ENCODE assay signal across 27 mouse cellular contexts in the genomic region with DNA sequence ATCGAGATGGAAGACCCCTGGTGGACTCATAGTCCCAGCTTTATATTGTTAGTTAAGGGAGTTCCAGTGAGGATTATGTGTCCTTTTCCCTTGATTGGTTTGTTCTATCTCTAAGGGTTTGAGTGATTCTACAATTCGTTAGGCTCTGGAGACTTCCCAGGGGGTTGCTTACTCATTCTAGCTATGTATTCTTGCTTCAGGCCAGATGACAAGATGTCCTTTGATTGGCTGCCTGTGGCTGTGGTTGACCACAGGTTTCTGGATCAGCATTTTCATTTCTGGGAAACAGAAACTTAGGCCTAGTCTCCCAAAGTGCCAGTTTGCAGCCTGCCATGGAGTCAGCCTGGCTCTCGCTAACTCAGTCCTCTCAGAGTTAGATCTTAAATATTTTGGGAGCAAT.
DNase-seq lines count a peak whose midpoint lies in the region; ATAC-seq and TF ChIP-seq lines count a peak whose summit lies in the region.
"Had no signal": no experiment of that assay in that cellular context is flagged by ENCODE, and none has a peak within 500 bp of the region (broad histone marks: within the 10 kb centered on the region; RNA-seq: fewer than 3 reads in every experiment).

No protein-coding gene starts in this region.

- no peak overlapping the region for H3K27ac ChIP-seq in CH12.LX (ENCODE audit: insufficient read depth, low read depth)
- no peak overlapping the region for H3K27ac ChIP-seq in neural tube, embryonic 15.5 days (replicated peaks)
- H3K27ac ChIP-seq: embryonic facial prominence, embryonic 10.5 days; embryonic facial prominence, embryonic 13.5 days; gastrocnemius, adult 2 months; heart, adult 2 months; heart, embryonic 10.5 days; heart, embryonic 13.5 days; hindbrain, embryonic 12.5 days; hindbrain, embryonic 15.5 days had no signal

- CTCF ChIA-PET in Patski (lab: Charles Lee) = no interaction called here

- H3K27me3 ChIP-seq in CH12.LX (replicated peaks) = no peaks in the 10 kb centered on the region
- H3K27me3 ChIP-seq in Patski = peaks cover 3% of the 10 kb centered on the region
- no peaks in the 10 kb centered on the region for H3K27me3 ChIP-seq in neural tube, embryonic 15.5 days (replicated peaks)
- H3K27me3 ChIP-seq: embryonic facial prominence, embryonic 13.5 days; heart, embryonic 13.5 days; hindbrain, embryonic 12.5 days; hindbrain, embryonic 15.5 days had no signal

- TF ChIP-seq POLR2A in CH12.LX (IDR thresholded peaks at IDR 0.05; ENCODE audit: low read depth, low read length) = no peak

- H3K4me1 ChIP-seq in CH12.LX (ENCODE audit: control insufficient read depth in 1 of 2, insufficient read depth in 2 of 2) = no peaks in the 10 kb centered on the region
- H3K4me1 ChIP-seq in neural tube, embryonic 15.5 days = no peaks in the 10 kb centered on the region
- H3K4me1 ChIP-seq: embryonic facial prominence, embryonic 10.5 days; embryonic facial prominence, embryonic 13.5 days; heart, embryonic 10.5 days; heart, embryonic 13.5 days; hindbrain, embryonic 12.5 days; hindbrain, embryonic 15.5 days had no signal

- dilution Hi-C loops in CH12.LX (cut with MboI; ENCODE audit: extremely low pct_ligation_motif_present, extremely low pct_unique_long_range_greater_than_20kb, low sequenced_read_pairs) = no loop called here

- 93% methylated on average over 3 of the region's 3 CpGs for WGBS in neural tube, embryonic 15.5 days

- H3K4me2 ChIP-seq in CH12.LX (ENCODE audit: insufficient read depth, low read depth, poor library complexity, severe bottlenecking) = no peak overlapping the region
- no peak overlapping the region for H3K4me2 ChIP-seq in neural tube, embryonic 15.5 days
- H3K4me2 ChIP-seq: embryonic facial prominence, embryonic 13.5 days; heart, embryonic 13.5 days; hindbrain, embryonic 12.5 days; hindbrain, embryonic 15.5 days had no signal

- no peak overlapping the region for H3K9ac ChIP-seq in CH12.LX (ENCODE audit: insufficient read depth, low read depth)
- no peak overlapping the region for H3K9ac ChIP-seq in neural tube, embryonic 15.5 days (replicated peaks)
- H3K9ac ChIP-seq: embryonic facial prominence, embryonic 13.5 days; forebrain, postnatal 0 days; heart, embryonic 13.5 days; hindbrain, embryonic 12.5 days; hindbrain, embryonic 15.5 days had no signal

- intact Hi-C loops in left cerebral cortex, postnatal 36 days (cut with DNase I) = no loop called here

- TF ChIP-seq CTCF in CH12.LX (conservative IDR thresholded peaks at IDR 0.05 in 1 of 2, IDR thresholded peaks at IDR 0.05 in 1 of 2; ENCODE audit: low read depth in 2 of 2, low read length in 2 of 2) = no peak
- TF ChIP-seq CTCF in Patski (IDR thresholded peaks at IDR 0.05) = no peak

- ATAC-seq in Patski = no peak
- no peak for ATAC-seq in neural tube, embryonic 15.5 days (ENCODE audit: low FRiP score)
- ATAC-seq: forebrain, embryonic 14.5 days; forebrain, postnatal 0 days; intestine, postnatal 0 days had no signal

- DNase-seq in CH12.LX (ENCODE audit: extremely low read depth) = peak; percentile 17
- DNase-seq in Patski (ENCODE audit: low read depth, low spot score) = peak; percentile 4
- peak; percentile 37 for DNase-seq in fibroblast of lung, adult 2 months (ENCODE audit: low read depth)
- DNase-seq in layer of hippocampus, postnatal 25 days (ENCODE audit: extremely low spot score in 1 of 2, low spot score in 1 of 2) = no peak
- no peak for DNase-seq in left cerebral cortex, postnatal 36 days (ENCODE audit: low spot score in 2 of 2)
- DNase-seq: adrenal gland, adult 8-10 months; adrenal gland, postnatal 25 days; B cell, adult 2 months; cerebellum, adult 11-12 months; cerebellum, adult 8-10 months; cerebellum, postnatal 10 days; cerebellum, postnatal 36 days; embryo, embryonic 11 days; forebrain, postnatal 0 days; gastrocnemius, adult 2 months; gastrocnemius, postnatal 25 days; heart, adult 2 months; heart, postnatal 14 days had no signal

- H3K36me3 ChIP-seq in CH12.LX (replicated peaks in 1 of 2; ENCODE audit: control insufficient read depth in 1 of 2, insufficient read depth in 1 of 2, low read length in 1 of 2) = no peaks in the 10 kb centered on the region
- H3K36me3 ChIP-seq in neural tube, embryonic 15.5 days = no peaks in the 10 kb centered on the region
- H3K36me3 ChIP-seq: embryonic facial prominence, embryonic 10.5 days; embryonic facial prominence, embryonic 13.5 days; heart, embryonic 10.5 days; heart, embryonic 13.5 days; hindbrain, embryonic 12.5 days; hindbrain, embryonic 15.5 days had no signal

- no peaks in the 10 kb centered on the region for H3K9me3 ChIP-seq in CH12.LX (replicated peaks; ENCODE audit: low read length)
- no peaks in the 10 kb centered on the region for H3K9me3 ChIP-seq in neural tube, embryonic 15.5 days (replicated peaks)
- H3K9me3 ChIP-seq: embryonic facial prominence, embryonic 10.5 days; embryonic facial prominence, embryonic 13.5 days; heart, embryonic 10.5 days; heart, embryonic 13.5 days; hindbrain, embryonic 12.5 days; hindbrain, embryonic 15.5 days had no signal

- no peak overlapping the region for H3K4me3 ChIP-seq in CH12.LX (replicated peaks in 1 of 3; ENCODE audit: low read depth in 2 of 3, low read length in 2 of 3, poor library complexity in 1 of 3)
- H3K4me3 ChIP-seq in neural tube, embryonic 15.5 days (replicated peaks) = no peak overlapping the region
- H3K4me3 ChIP-seq: embryonic facial prominence, embryonic 10.5 days; embryonic facial prominence, embryonic 13.5 days; gastrocnemius, adult 2 months; heart, adult 2 months; heart, embryonic 10.5 days; heart, embryonic 13.5 days; hindbrain, embryonic 12.5 days; hindbrain, embryonic 15.5 days had no signal

- no peak for TF ChIP-seq EP300 in CH12.LX (IDR thresholded peaks at IDR 0.05; ENCODE audit: low read length)

- in situ Hi-C loops in CH12.LX (cut with MboI; ENCODE audit: low pct_ligation_motif_present, low pct_unique_long_range_greater_than_20kb, low sequenced_read_pairs) (no loop called here), Patski (cut with MboI; ENCODE audit: low pct_unique_long_range_greater_than_20kb) (no loop called here)

- no peaks in the 10 kb centered on the region for H3K79me2 ChIP-seq in CH12.LX (replicated peaks; ENCODE audit: control insufficient read depth, extremely low read depth, insufficient read depth, poor library complexity, severe bottlenecking)

- POLR2A ChIA-PET in Patski (lab: Charles Lee) = interaction anchor here (0.6 kb wide), 1 partner anchor 198 kb away, joined by 3 read pairs; no protein-coding TSS in a partner anchor

- no peak for TF ChIP-seq RAD21 in CH12.LX (IDR thresholded peaks at IDR 0.05; ENCODE audit: low read depth, low read length)

TF ChIP-seq in CH12.LX, 34 proteins besides CTCF, POLR2A, EP300 and RAD21:
- TF ChIP-seq ETS1 (conservative IDR thresholded peaks at IDR 0.05; ENCODE audit: low read depth, low read length) = no peak
- TF ChIP-seq MEF2A (IDR thresholded peaks at IDR 0.05; ENCODE audit: borderline replicate concordance, low read depth, low read length) = no peak
- no peak for TF ChIP-seq TCF12 (IDR thresholded peaks at IDR 0.05; ENCODE audit: low read depth, low read length)
- TF ChIP-seq BHLHE40 (IDR thresholded peaks at IDR 0.05; ENCODE audit: low read depth, low read length) = no peak
- no peak for TF ChIP-seq NELFE (IDR thresholded peaks at IDR 0.05; ENCODE audit: low read depth, low read length)

Comparison
In these comparisons a context has a peak if more than half of its experiments do, and no peak if none do; other contexts are left out.
1. DNase-seq: peak in CH12.LX (single experiment), Patski (single experiment) and fibroblast of lung, adult 2 months (single experiment); none in layer of hippocampus, postnatal 25 days (0 of 2) and left cerebral cortex, postnatal 36 days (0 of 2).